Mouse (Mus musculus) testis, adult 2 months (tissue): ENCODE data around the gene Strip1. TPM values are rescaled to one million over a fixed set of nuclear protein-coding genes. Genes with fewer than 3 reads are reported as not detected.
A peak's percentile ranks its signal among the peaks of the same experiment; 100 is the strongest.

ENCODE experiments used
- H3K27ac ChIP-seq: fragments of 200-500 bp; 2 replicates; pipeline ENCODE4 v1.5.1; 2012; ENCODE audit warnings: low read depth, low read length; ENCODE audit not compliant: control insufficient read depth, insufficient read depth
- H3K27me3 ChIP-seq: fragments of 200-500 bp; 2 replicates; pipeline ENCODE4 v1.6.1; 2012; ENCODE audit warnings: mild to moderate bottlenecking, low read length, moderate library complexity; ENCODE audit not compliant: control insufficient read depth, insufficient read depth
- H3K36me3 ChIP-seq: fragments of 200-500 bp; 2 replicates; pipeline ENCODE4 v1.6.1; 2012; ENCODE audit warnings: mild to moderate bottlenecking, low read length; ENCODE audit not compliant: control insufficient read depth, insufficient read depth
- H3K4me1 ChIP-seq: fragments of 200-500 bp; 2 replicates; pipeline ENCODE4 v1.6.1; 2012; ENCODE audit warnings: low read length; ENCODE audit not compliant: control insufficient read depth, insufficient read depth
- H3K4me3 ChIP-seq: fragments of 200-500 bp; 2 replicates; pipeline ENCODE4 v1.5.1; 2012; ENCODE audit warnings: low read depth, mild to moderate bottlenecking, low read length, moderate library complexity, mixed read lengths; ENCODE audit not compliant: control insufficient read depth
- CTCF ChIP-seq: fragments of 200-500 bp; IDR thresholded peaks from 2 replicates; pipeline ENCODE4 v1.5.1; 2012; ENCODE audit warnings: low read depth, mild to moderate bottlenecking, inconsistent platforms, low read length, moderate library complexity; ENCODE audit not compliant: control insufficient read depth, insufficient read depth, insufficient replicate concordance
- POLR2A ChIP-seq: fragments of 200-500 bp; IDR thresholded peaks from 2 replicates; pipeline ENCODE4 v1.6.1; 2012; ENCODE audit warnings: low read depth, mild to moderate bottlenecking, inconsistent platforms, low read length, moderate library complexity; ENCODE audit not compliant: control insufficient read depth
- polyA plus RNA-seq: library from polyadenylated mRNA; depleted of rRNA; stranded (reverse); fragments of >200 nt; gene quantifications from 2 replicates; pipeline ENCODE4 v1.2.3, GENCODE M21; 2012; rRNA removed

The Strip1 gene
- polyA plus RNA-seq, 1 experiment: 19.2 TPM

DNA sequence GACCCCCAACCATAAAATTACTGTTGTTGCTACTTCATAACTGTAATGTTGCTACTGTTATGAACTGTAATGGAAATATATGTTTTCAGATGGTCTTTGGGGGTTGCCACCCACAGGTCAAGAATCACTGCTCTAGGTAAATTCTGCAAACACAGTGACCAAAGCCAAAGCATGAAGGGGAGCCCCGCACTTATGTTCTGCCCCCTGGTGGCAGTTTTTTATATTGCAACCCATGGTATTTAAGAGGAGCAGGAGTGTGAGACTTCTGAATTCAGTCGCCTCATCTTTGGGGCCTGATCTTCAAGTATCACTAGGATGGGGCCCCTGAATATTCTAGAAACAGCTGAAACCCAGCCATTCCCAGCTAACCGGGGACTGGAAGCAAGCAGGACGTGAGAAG is 52.0 kb downstream of the Strip1 start:
- Histone ChIP-seq H3K27me3 (no peaks in the 10 kb centered on the region), H3K4me1 (peaks cover 5% of the 10 kb centered on the region; the same call in 1 of the 2 replicates), H3K27ac (no peak overlapping the region), H3K4me3 (no peak overlapping the region), H3K36me3 (no peaks in the 10 kb centered on the region)
- TF ChIP-seq POLR2A (no peak), CTCF (peak; percentile 21; the same call in 1 of the 2 replicates)

DNA sequence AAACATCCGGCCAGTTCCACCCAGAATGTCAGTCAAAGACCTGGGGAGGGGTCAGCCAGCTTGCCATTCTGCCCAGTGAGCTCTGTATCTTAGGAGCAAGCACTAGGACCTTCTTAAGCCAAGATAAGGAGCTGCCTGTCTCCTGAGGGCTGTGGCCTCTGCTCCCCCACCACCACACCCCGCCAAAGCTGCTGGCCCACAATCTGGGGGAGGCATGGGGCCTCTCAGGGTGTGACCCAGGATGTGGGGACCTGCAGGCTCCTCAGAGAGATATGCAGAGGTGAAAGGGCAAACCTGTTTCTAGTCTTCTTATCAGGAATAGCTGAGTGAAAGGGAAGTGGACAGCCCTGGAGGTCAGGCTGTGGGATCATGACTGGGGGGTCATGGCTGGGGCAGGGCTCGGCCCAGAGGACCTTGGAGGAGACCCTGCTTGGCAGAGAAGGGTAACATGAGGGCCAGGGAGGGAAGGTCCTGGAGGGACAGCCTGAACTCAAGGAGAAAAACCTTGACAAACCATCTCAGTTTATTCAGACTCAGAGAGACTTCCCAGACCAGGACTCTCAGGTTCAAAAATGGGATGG is 53.6 kb downstream of the Strip1 start:
- H3K4me3 ChIP-seq: no peak overlapping the region
- no peaks in the 10 kb centered on the region for H3K27me3 ChIP-seq
- no peaks in the 10 kb centered on the region for H3K36me3 ChIP-seq
- peaks cover 2% of the 10 kb centered on the region; the same call in 1 of the 2 replicates for H3K4me1 ChIP-seq
- no peak overlapping the region for H3K27ac ChIP-seq
- no peak for TF ChIP-seq POLR2A
- no peak for TF ChIP-seq CTCF

GRCm38 (mm10) chr3:107576807-107577206 is 54.7 kb downstream of the Strip1 start:
- TF ChIP-seq CTCF: no peak
- no peak for TF ChIP-seq POLR2A
- Histone ChIP-seq H3K36me3 (no peaks in the 10 kb centered on the region), H3K27ac (no peak overlapping the region), H3K4me1 (no peaks in the 10 kb centered on the region), H3K27me3 (no peaks in the 10 kb centered on the region), H3K4me3 (no peak overlapping the region)

DNA sequence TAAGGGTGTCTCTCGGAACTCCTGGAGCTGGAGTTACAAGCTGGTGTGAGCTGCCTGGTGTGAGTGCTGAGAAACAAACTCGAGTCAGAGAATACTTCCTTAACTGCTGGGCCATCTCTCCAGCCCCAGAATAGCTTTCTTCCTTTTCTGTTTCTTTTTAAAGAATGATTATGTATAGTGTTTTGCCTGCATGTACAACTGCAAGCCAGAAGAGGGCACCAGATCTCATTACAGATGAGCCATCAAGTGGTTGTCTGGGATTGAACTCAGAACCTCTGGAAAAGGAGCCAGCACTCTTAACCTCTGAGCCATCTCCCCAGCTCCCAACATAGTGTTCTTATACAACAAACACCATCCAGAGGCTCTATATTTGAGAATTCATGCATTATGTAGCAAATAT is 60.3 kb downstream of the Strip1 start:
- Histone ChIP-seq H3K4me3 (no peak overlapping the region), H3K27me3 (no peaks in the 10 kb centered on the region), H3K4me1 (no peaks in the 10 kb centered on the region), H3K36me3 (no peaks in the 10 kb centered on the region), H3K27ac (no peak overlapping the region)
- TF ChIP-seq POLR2A: no peak
- TF ChIP-seq CTCF: no peak

DNA sequence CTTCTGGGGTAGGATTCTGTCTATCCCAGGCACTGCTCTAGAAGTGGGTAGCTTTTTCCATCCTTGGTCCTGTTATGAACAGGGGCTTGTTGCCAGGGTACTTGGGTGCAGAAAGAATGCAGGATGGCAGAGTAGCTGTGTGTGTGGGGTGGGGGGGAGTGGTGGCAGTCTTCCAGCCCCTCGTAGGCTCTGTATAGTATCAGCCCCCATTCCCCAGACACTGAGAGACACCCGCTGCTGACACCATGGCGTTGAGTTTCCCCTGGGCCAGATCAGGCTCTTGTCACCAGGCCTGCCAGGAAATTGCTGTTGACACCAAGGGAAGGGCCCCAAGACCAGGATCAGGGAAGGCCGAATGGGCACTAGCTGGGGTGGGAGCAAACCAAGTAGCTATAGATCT is 62.8 kb downstream of the Strip1 start:
- no peaks in the 10 kb centered on the region for H3K27me3 ChIP-seq
- no peak overlapping the region for H3K27ac ChIP-seq
- no peaks in the 10 kb centered on the region for H3K4me1 ChIP-seq
- TF ChIP-seq CTCF (no peak), POLR2A (no peak)
- H3K36me3 ChIP-seq: no peaks in the 10 kb centered on the region
- H3K4me3 ChIP-seq: no peak overlapping the region

GRCm38 (mm10) chr3:107567766-107568165 is 63.7 kb downstream of the Strip1 start:
- Histone ChIP-seq H3K27me3 (no peaks in the 10 kb centered on the region), H3K4me3 (no peak overlapping the region), H3K36me3 (no peaks in the 10 kb centered on the region), H3K4me1 (no peaks in the 10 kb centered on the region), H3K27ac (no peak overlapping the region)
- TF ChIP-seq POLR2A (no peak), CTCF (no peak)

DNA sequence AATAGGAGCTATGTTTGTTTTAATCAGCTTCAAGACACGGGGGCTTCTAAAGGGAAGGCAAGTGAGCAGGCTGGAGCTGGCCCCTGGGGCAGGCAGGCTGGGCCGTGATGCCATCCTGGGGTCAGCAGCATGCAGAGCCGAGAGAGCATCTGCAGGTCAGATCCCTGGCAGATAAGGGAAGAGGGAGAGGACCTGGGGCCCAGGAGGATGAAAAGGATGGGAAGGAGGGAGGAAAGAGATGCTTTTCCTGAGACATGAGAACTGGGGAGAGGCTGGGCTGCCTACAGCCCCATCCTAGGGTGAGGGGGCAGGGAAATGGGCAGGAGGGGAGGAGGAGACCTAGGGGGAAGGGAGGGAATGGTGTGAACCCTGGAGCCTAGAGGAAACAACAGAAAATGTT is 66.2 kb downstream of the Strip1 start:
- H3K27me3 ChIP-seq: no peaks in the 10 kb centered on the region
- H3K4me1 ChIP-seq: no peaks in the 10 kb centered on the region
- H3K36me3 ChIP-seq: no peaks in the 10 kb centered on the region
- no peak for TF ChIP-seq POLR2A
- no peak for TF ChIP-seq CTCF
- no peak overlapping the region for H3K27ac ChIP-seq
- no peak overlapping the region for H3K4me3 ChIP-seq

GRCm38 (mm10) chr3:107563880-107564279 is 67.6 kb downstream of the Strip1 start:
- Histone ChIP-seq H3K27me3 (no peaks in the 10 kb centered on the region), H3K4me3 (no peak overlapping the region), H3K36me3 (no peaks in the 10 kb centered on the region), H3K4me1 (no peaks in the 10 kb centered on the region), H3K27ac (no peak overlapping the region)
- no peak for TF ChIP-seq CTCF
- no peak for TF ChIP-seq POLR2A

DNA sequence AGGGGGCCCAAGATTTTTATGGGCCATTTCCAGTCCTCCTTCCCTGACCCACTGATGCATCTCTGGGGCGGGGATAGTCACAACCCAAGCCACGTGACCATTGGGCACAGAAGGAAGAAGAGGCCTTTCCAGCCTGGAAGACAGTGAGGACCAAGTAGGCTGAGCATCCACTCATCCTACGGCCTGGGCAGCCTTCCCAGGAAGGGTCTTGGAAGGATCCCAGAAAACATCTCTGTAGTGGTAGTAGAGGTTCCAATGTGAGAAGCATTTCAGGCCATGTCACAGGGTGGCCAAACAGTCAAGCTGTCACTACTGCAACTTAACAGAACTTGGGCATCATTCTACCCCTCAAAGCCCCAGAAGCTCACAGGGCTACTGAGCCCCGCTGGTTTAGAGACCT is 68.9 kb downstream of the Strip1 start:
- no peak overlapping the region for H3K27ac ChIP-seq
- TF ChIP-seq CTCF (no peak), POLR2A (no peak)
- H3K27me3 ChIP-seq: no peaks in the 10 kb centered on the region
- H3K4me1 ChIP-seq: no peaks in the 10 kb centered on the region
- no peaks in the 10 kb centered on the region for H3K36me3 ChIP-seq
- no peak overlapping the region for H3K4me3 ChIP-seq

Other genes starting within 250 kb of the Strip1 start
- gene Kcnc4, start 172.1 kb downstream of the Strip1 start, polyA plus RNA-seq: 0.07 and 1.8 TPM in 2 replicates
- gene Slc6a17, start 113.7 kb downstream of the Strip1 start, polyA plus RNA-seq: 0.88 and 1.00 TPM in 2 replicates
- gene Ubl4b, start 76.6 kb downstream of the Strip1 start, polyA plus RNA-seq: 249 and 255 TPM in 2 replicates
- gene Alx3, start 36.7 kb downstream of the Strip1 start, polyA plus RNA-seq: 0.05 and 0.18 TPM in 2 replicates
- not detected in 2 replicates for gene Gm10961, start 372 bp downstream of the Strip1 start, polyA plus RNA-seq
- 35.7 and 48.2 TPM in 2 replicates for gene Ahcyl1, start 64.9 kb upstream of the Strip1 start, polyA plus RNA-seq
- gene Csf1, start 128.8 kb upstream of the Strip1 start, polyA plus RNA-seq: 2.8 and 3.5 TPM in 2 replicates
- 27.9 and 29.2 TPM in 2 replicates for gene Eps8l3, start 245.5 kb upstream of the Strip1 start, polyA plus RNA-seq